Mouse (Mus musculus) CH12.LX (cell line): ENCODE results near the gene Kank4. TPM values are rescaled to one million over a fixed set of nuclear protein-coding genes. Genes with fewer than 3 reads are reported as not detected.

Experiments
- DNase-seq: peaks from one replicate; pipeline ENCODE4 v3.0.0-alpha.2; 2013; ENCODE audit errors: extremely low read depth
- H3K27ac ChIP-seq: 2 replicates; pipeline ENCODE4 v1.5.1; 2012; ENCODE audit warnings: low read depth, mild to moderate bottlenecking, control low read depth, moderate library complexity; ENCODE audit not compliant: insufficient read depth
- H3K27me3 ChIP-seq: replicated peaks from 2 replicates; pipeline ENCODE3; 2012; ENCODE audit warnings: inconsistent platforms
- H3K36me3 ChIP-seq, 2 experiments: replicated peaks in 1 of 2; 2 replicates each; pipeline versions ENCODE3 to v1.6.1; 2012; ENCODE audit warnings: inconsistent platforms in 1 of 2, low read length in 1 of 2, mild to moderate bottlenecking in 1 of 2, mixed read lengths in 1 of 2, moderate library complexity in 1 of 2; ENCODE audit not compliant: control insufficient read depth in 1 of 2, insufficient read depth in 1 of 2
- H3K4me1 ChIP-seq, 2 experiments: 2 replicates each; pipeline ENCODE4 v1.6.1; 2012; ENCODE audit warnings: inconsistent platforms in 1 of 2, moderate library complexity in 1 of 2; ENCODE audit not compliant: insufficient read depth in 2 of 2, control insufficient read depth in 1 of 2
- H3K4me2 ChIP-seq: 2 replicates; pipeline ENCODE4 v1.6.1; 2012; ENCODE audit warnings: low read depth, mild to moderate bottlenecking, control low read depth; ENCODE audit not compliant: poor library complexity, insufficient read depth, severe bottlenecking
- H3K4me3 ChIP-seq, 3 experiments: fragments of 150-350 bp in 1 of 3; sonication (generic) in 1 of 3; replicated peaks in 1 of 3; 2 replicates each; pipeline versions ENCODE3 to v1.5.1; 2011 to 2012; ENCODE audit warnings: low read depth in 2 of 3, low read length in 2 of 3, mild to moderate bottlenecking in 2 of 3, moderate library complexity in 2 of 3, control low read depth in 1 of 3, improper control_type of control experiment in 1 of 3, inconsistent platforms in 1 of 3, mixed read lengths in 1 of 3; ENCODE audit not compliant: poor library complexity in 1 of 3
- H3K79me2 ChIP-seq: replicated peaks from 2 replicates; pipeline ENCODE4 v1.6.1; 2012; ENCODE audit warnings: mild to moderate bottlenecking, moderate library complexity; ENCODE audit not compliant: control insufficient read depth, poor library complexity, insufficient read depth, severe bottlenecking; ENCODE audit errors: extremely low read depth
- H3K9ac ChIP-seq: 2 replicates; pipeline ENCODE4 v1.6.1; 2012; ENCODE audit warnings: low read depth, mild to moderate bottlenecking, control low read depth, moderate library complexity; ENCODE audit not compliant: insufficient read depth
- H3K9me3 ChIP-seq: replicated peaks from 2 replicates; pipeline ENCODE3; 2012; ENCODE audit warnings: low read length, inconsistent platforms, mixed read lengths
- CHD1 ChIP-seq: IDR thresholded peaks from 2 replicates; pipeline ENCODE4 v1.6.1; 2012; ENCODE audit warnings: low read depth, low read length, improper control_type of control experiment, inconsistent platforms
- CHD2 ChIP-seq: IDR thresholded peaks from 2 replicates; pipeline ENCODE4 v1.6.1; 2011; ENCODE audit warnings: low read length, improper control_type of control experiment
- CTCF ChIP-seq, 2 experiments: IDR thresholded peaks in 1 of 2; conservative IDR thresholded peaks in 1 of 2; 2 replicates each; pipeline ENCODE4 v1.5.1; 2011 to 2012; ENCODE audit warnings: low read depth in 2 of 2, low read length in 2 of 2, improper control_type of control experiment in 1 of 2, inconsistent platforms in 1 of 2, mild to moderate bottlenecking in 1 of 2, moderate library complexity in 1 of 2
- IRF4 ChIP-seq: IDR thresholded peaks from 2 replicates; pipeline ENCODE4 v1.6.1; 2014; ENCODE audit warnings: low read depth, mild to moderate bottlenecking, inconsistent platforms, low read length, improper control_type of control experiment
- JUN ChIP-seq: IDR thresholded peaks from 2 replicates; pipeline ENCODE4 v1.6.1; 2011; ENCODE audit warnings: low read depth, mild to moderate bottlenecking, low read length, improper control_type of control experiment, moderate library complexity; ENCODE audit not compliant: insufficient read depth
- JUND ChIP-seq: conservative IDR thresholded peaks from 2 replicates; pipeline ENCODE4 v1.6.1; 2011; ENCODE audit warnings: low read depth, low read length, improper control_type of control experiment
- MAFK ChIP-seq: IDR thresholded peaks from 2 replicates; pipeline ENCODE4 v1.6.1; 2011; ENCODE audit warnings: low read length, improper control_type of control experiment; ENCODE audit not compliant: insufficient replicate concordance
- MEF2A ChIP-seq: IDR thresholded peaks from 2 replicates; pipeline ENCODE4 v1.6.1; 2014; ENCODE audit warnings: low read depth, mild to moderate bottlenecking, inconsistent platforms, low read length, improper control_type of control experiment, borderline replicate concordance
- MXI1 ChIP-seq: IDR thresholded peaks from 2 replicates; pipeline ENCODE4 v1.6.1; 2011; ENCODE audit warnings: mild to moderate bottlenecking, low read depth, low read length, improper control_type of control experiment
- MYC ChIP-seq: IDR thresholded peaks from 2 replicates; pipeline ENCODE4 v1.6.1; 2011; ENCODE audit warnings: low read depth, mild to moderate bottlenecking, improper control_type of control experiment, low read length
- NRF1 ChIP-seq: IDR thresholded peaks from 2 replicates; pipeline ENCODE4 v1.6.1; 2014; ENCODE audit warnings: low read depth, mild to moderate bottlenecking, inconsistent platforms, low read length, improper control_type of control experiment, moderate library complexity
- PAX5 ChIP-seq: IDR thresholded peaks from 2 replicates; pipeline ENCODE4 v1.6.1; 2012; ENCODE audit warnings: low read length, inconsistent platforms, mixed read lengths
- POLR2A ChIP-seq: IDR thresholded peaks from 2 replicates; pipeline ENCODE4 v1.6.1; 2011; ENCODE audit warnings: low read depth, mild to moderate bottlenecking, improper control_type of control experiment, low read length
- RAD21 ChIP-seq: IDR thresholded peaks from 2 replicates; pipeline ENCODE4 v1.6.1; 2011; ENCODE audit warnings: low read depth, mild to moderate bottlenecking, low read length, improper control_type of control experiment, moderate library complexity
- USF2 ChIP-seq: conservative IDR thresholded peaks from 2 replicates; pipeline ENCODE4 v1.6.1; 2011; ENCODE audit warnings: low read depth, low read length, improper control_type of control experiment
- ZC3H11A ChIP-seq: IDR thresholded peaks from 2 replicates; pipeline ENCODE4 v1.6.1; 2012; ENCODE audit warnings: low read depth, mild to moderate bottlenecking, inconsistent platforms, low read length, improper control_type of control experiment
- dilution Hi-C: fragments of 300-500 bp; cut with MboI; formaldehyde crosslinking; loops from 2 replicates; pipeline ENCODE4 v1.14.3; 2020; ENCODE audit warnings: low sequenced_read_pairs; ENCODE audit not compliant: extremely low pct_unique_long_range_greater_than_20kb, extremely low pct_ligation_motif_present
- in situ Hi-C: fragments of 300-500 bp; cut with MboI; formaldehyde crosslinking; loops from 3 replicates; pipeline ENCODE4 v1.14.3; 2019; ENCODE audit warnings: low sequenced_read_pairs, low pct_ligation_motif_present, low pct_unique_long_range_greater_than_20kb, mixed read lengths
- polyA plus RNA-seq: library from polyadenylated mRNA; unstranded; fragments of >175 nt; gene quantifications from 2 replicates; pipeline ENCODE4 v1.2.1, GENCODE M21; 2012; ENCODE audit warnings: low read depth; ENCODE audit not compliant: insufficient read length
- total RNA-seq, 2 experiments: library from RNA; depleted of rRNA; stranded (reverse); fragments of 300-350 nt in 1 of 2; fragments of >200 nt in 1 of 2; gene quantifications; 2 replicates each; pipeline ENCODE4 v1.2.3; 2012 to 2014

The Kank4 gene
- total and polyA plus RNA-seq, 3 experiments, result not detected

DNA sequence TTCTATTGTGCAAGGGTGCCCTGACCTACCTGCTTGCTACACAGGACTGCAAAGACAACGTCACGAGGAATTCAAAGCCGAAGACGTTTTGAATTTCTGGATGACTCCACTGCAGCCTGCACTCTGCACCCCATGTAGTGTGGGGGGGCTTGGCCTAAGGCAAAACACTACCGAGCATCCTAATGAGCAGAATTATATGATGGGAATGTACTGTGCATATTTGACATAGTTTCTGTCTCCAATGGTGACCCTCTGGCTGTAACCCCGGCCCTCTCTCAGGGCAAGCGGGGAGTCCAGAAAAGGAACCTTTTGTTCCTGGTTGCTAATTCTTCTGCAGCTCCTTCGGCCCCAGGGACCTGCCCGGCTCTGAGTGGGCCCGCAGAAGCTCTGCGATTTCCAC is 61.2 kb downstream of the Kank4 start:
- Histone ChIP-seq H3K36me3 (no peaks in the 10 kb centered on the region), H3K27ac (no peak overlapping the region), H3K4me1 (no peaks in the 10 kb centered on the region), H3K79me2 (no peaks in the 10 kb centered on the region), H3K27me3 (no peaks in the 10 kb centered on the region), H3K9me3 (peaks cover 86% of the 10 kb centered on the region), H3K9ac (no peak overlapping the region), H3K4me2 (no peak overlapping the region), H3K4me3 (no peak overlapping the region)
- dilution Hi-C loops (no loop called here), in situ Hi-C loops (no loop called here)
- DNase-seq, result no peak
- TF ChIP-seq MAFK, result no peak
- no peak for TF ChIP-seq PAX5
- no peak for TF ChIP-seq POLR2A
- no peak for TF ChIP-seq CHD1
- no peak for TF ChIP-seq MEF2A
- no peak for TF ChIP-seq JUND
- no peak for TF ChIP-seq RAD21
- no peak for TF ChIP-seq JUN
- no peak for TF ChIP-seq NRF1
- no peak for TF ChIP-seq MYC

GRCm38 (mm10) chr4:98754456-98754855 is 62.9 kb downstream of the Kank4 start:
- Histone ChIP-seq H3K27me3 (no peaks in the 10 kb centered on the region), H3K4me2 (no peak overlapping the region), H3K79me2 (no peaks in the 10 kb centered on the region), H3K27ac (no peak overlapping the region), H3K9ac (no peak overlapping the region), H3K4me3 (no peak overlapping the region), H3K9me3 (peaks cover 77% of the 10 kb centered on the region), H3K4me1 (no peaks in the 10 kb centered on the region), H3K36me3 (no peaks in the 10 kb centered on the region)
- TF ChIP-seq RAD21 (no peak), CTCF (conservative IDR thresholded peaks at IDR 0.05 in 1 of 2, IDR thresholded peaks at IDR 0.05 in 1 of 2; ENCODE audit: low read depth in 2 of 2, low read length in 2 of 2) (no peak), USF2 (no peak), NRF1 (no peak), ZC3H11A (no peak), CHD2 (no peak)
- in situ Hi-C loops (no loop called here), dilution Hi-C loops (no loop called here)
- no peak for DNase-seq

- no peak overlapping the region for H3K27ac ChIP-seq
- H3K36me3 ChIP-seq, result no peaks in the 10 kb centered on the region
- H3K27me3 ChIP-seq, result no peaks in the 10 kb centered on the region
- in situ Hi-C loops (no loop called here), dilution Hi-C loops (no loop called here)
- TF ChIP-seq MXI1 (no peak), IRF4 (no peak)
- no peaks in the 10 kb centered on the region for H3K79me2 ChIP-seq
- no peak for DNase-seq
- H3K4me3 ChIP-seq, result no peak overlapping the region
- no peaks in the 10 kb centered on the region for H3K4me1 ChIP-seq
- no peak overlapping the region for H3K4me2 ChIP-seq
- H3K9ac ChIP-seq, result no peak overlapping the region
- H3K9me3 ChIP-seq, result peaks cover 69% of the 10 kb centered on the region
Measured at GRCm38 (mm10) chr4:98743906-98744210, 73.5 kb downstream of the Kank4 start.
